Mouse (Mus musculus) spleen, adult 2 months (tissue): ENCODE data around the gene Hdc. TPM values are rescaled to one million over a fixed set of nuclear protein-coding genes. Genes with fewer than 3 reads are reported as not detected.
"Not testable (repeated sequence)": the region's sequence is repeated elsewhere in the genome, so short reads cannot be mapped to it uniquely, and the experiment has no call there.

Source experiments
- DNase-seq, 2 experiments: peaks; one replicate each; pipeline versions ENCODE4 v3.0.0 to v3.0.0-alpha.2; 2012 to 2021; ENCODE audit warnings: low spot score in 2 of 2, low read depth in 1 of 2
- H3K27ac ChIP-seq: fragments of 200-500 bp; 2 replicates; pipeline ENCODE4 v1.5.1; 2012; ENCODE audit warnings: low read length, inconsistent platforms; ENCODE audit not compliant: insufficient read depth
- H3K27me3 ChIP-seq: fragments of 200-500 bp; 2 replicates; pipeline ENCODE4 v1.6.1; 2012; ENCODE audit warnings: mild to moderate bottlenecking, moderate library complexity, low read length, inconsistent platforms; ENCODE audit not compliant: control insufficient read depth, insufficient read depth
- H3K36me3 ChIP-seq: fragments of 200-500 bp; 2 replicates; pipeline ENCODE4 v1.6.1; 2012; ENCODE audit warnings: mild to moderate bottlenecking, low read length, inconsistent platforms; ENCODE audit not compliant: control insufficient read depth, insufficient read depth
- H3K4me1 ChIP-seq: fragments of 200-500 bp; 2 replicates; pipeline ENCODE4 v1.6.1; 2011; ENCODE audit warnings: inconsistent platforms; ENCODE audit not compliant: control insufficient read depth, insufficient read depth, insufficient read length
- H3K4me3 ChIP-seq: fragments of 200-500 bp; 2 replicates; pipeline ENCODE4 v1.5.1; 2011; ENCODE audit warnings: mild to moderate bottlenecking, inconsistent platforms; ENCODE audit not compliant: insufficient read depth, insufficient read length; ENCODE audit errors: extremely low read depth
- CTCF ChIP-seq: fragments of 200-500 bp; IDR thresholded peaks from 2 replicates; pipeline ENCODE4 v1.5.1; 2011; ENCODE audit warnings: mild to moderate bottlenecking, inconsistent platforms; ENCODE audit not compliant: insufficient read depth, insufficient read length, insufficient replicate concordance; ENCODE audit errors: extremely low read depth
- POLR2A ChIP-seq: fragments of 200-500 bp; IDR thresholded peaks from 2 replicates; pipeline ENCODE4 v1.6.1; 2011; ENCODE audit warnings: low read depth, low read length, inconsistent platforms
- WGBS: fragments of 180-500 bp; shearing (Covaris S2); methylation state at CpG from one replicate; pipeline ENCODE4 v1.1.7; 2018; 5-methylcytosine and 5-hydroxymethylcytosine counted together
- polyA plus RNA-seq: library from polyadenylated mRNA; depleted of rRNA; stranded (reverse); fragments of >200 nt; gene quantifications from 2 replicates; pipeline ENCODE4 v1.2.3, GENCODE M21; 2012

Hdc gene
- polyA plus RNA-seq, 1 experiment, result 3.2 TPM

GRCm38 (mm10) chr2:126618470-126619179 is 474 bp downstream of the Hdc start:
- no peak for DNase-seq
- no peaks in the 10 kb centered on the region for H3K36me3 ChIP-seq
- H3K27me3 ChIP-seq, result no peaks in the 10 kb centered on the region
- TF ChIP-seq CTCF, result no peak
- H3K4me3 ChIP-seq, result no peak overlapping the region
- H3K4me1 ChIP-seq, result no peaks in the 10 kb centered on the region
- WGBS, result 46% methylated on average over 8 of the region's 8 CpGs
- H3K27ac ChIP-seq, result no peak overlapping the region

- TF ChIP-seq POLR2A (no peak), CTCF (no peak)
- Histone ChIP-seq H3K4me3 (no peak overlapping the region), H3K27me3 (no peaks in the 10 kb centered on the region), H3K4me1 (no peaks in the 10 kb centered on the region), H3K27ac (no peak overlapping the region), H3K36me3 (no peaks in the 10 kb centered on the region)
- no peak for DNase-seq
- 99% methylated on average over 3 of the region's 3 CpGs for WGBS
Observed at GRCm38 (mm10) chr2:126615355-126615754, 3.7 kb downstream of the Hdc start.

GRCm38 (mm10) chr2:126609600-126609999 is 9.5 kb downstream of the Hdc start:
- H3K4me3 ChIP-seq, DNase-seq, H3K27ac ChIP-seq, H3K36me3 ChIP-seq, H3K4me1 ChIP-seq, H3K27me3 ChIP-seq: not testable (repeated sequence)
- 29% methylated on average over 12 of the region's 12 CpGs for WGBS

GRCm38 (mm10) chr2:126607553-126608203 is 11.4 kb downstream of the Hdc start:
- DNase-seq, result no peak
- TF ChIP-seq POLR2A (no peak), CTCF (no peak)
- Histone ChIP-seq H3K27ac (no peak overlapping the region), H3K27me3 (no peaks in the 10 kb centered on the region), H3K36me3 (no peaks in the 10 kb centered on the region), H3K4me3 (no peak overlapping the region), H3K4me1 (no peaks in the 10 kb centered on the region; the same call in 1 of the 2 replicates)
- 51% methylated on average over 10 of the region's 10 CpGs for WGBS

- H3K27me3 ChIP-seq, result no peaks in the 10 kb centered on the region
- peaks cover 5% of the 10 kb centered on the region; the same call in 1 of the 2 replicates for H3K4me1 ChIP-seq
- H3K4me3 ChIP-seq, result no peak overlapping the region
- DNase-seq, result no peak
- TF ChIP-seq POLR2A (no peak), CTCF (no peak)
- 57% methylated on average over 4 of the region's 4 CpGs for WGBS
- H3K36me3 ChIP-seq, result no peaks in the 10 kb centered on the region
- no peak overlapping the region for H3K27ac ChIP-seq
Observed at GRCm38 (mm10) chr2:126606688-126607062, 12.4 kb downstream of the Hdc start.

GRCm38 (mm10) chr2:126606061-126606687 is 12.9 kb downstream of the Hdc start:
- H3K36me3 ChIP-seq, result no peaks in the 10 kb centered on the region
- H3K4me3 ChIP-seq, result no peak overlapping the region
- peaks cover 7% of the 10 kb centered on the region; the same call in 1 of the 2 replicates for H3K4me1 ChIP-seq
- peak; percentile 11 to 66 for DNase-seq
- H3K27me3 ChIP-seq, result no peaks in the 10 kb centered on the region
- TF ChIP-seq CTCF (no peak), POLR2A (no peak)
- peak overlapping the region; percentile 26; the same call in 1 of the 2 replicates for H3K27ac ChIP-seq
- WGBS, result 36% methylated on average over 15 of the region's 15 CpGs

- peak in 1 of 2 experiments; percentile 57 for DNase-seq
Observed at GRCm38 (mm10) chr2:126601918-126602600, 17.0 kb downstream of the Hdc start.

More at GRCm38 (mm10) chr2:126601918-126602600, 17.0 kb downstream of the Hdc start:
- peaks cover 15% of the 10 kb centered on the region; the same call in 1 of the 2 replicates for H3K4me1 ChIP-seq
- WGBS, result 28% methylated on average over 14 of the region's 14 CpGs
- H3K27ac ChIP-seq, result peak overlapping the region; percentile 51
- H3K36me3 ChIP-seq, result no peaks in the 10 kb centered on the region
- no peak for TF ChIP-seq POLR2A
- no peak for TF ChIP-seq CTCF
- H3K4me3 ChIP-seq, result peak overlapping the region; percentile 48
- H3K27me3 ChIP-seq, result no peaks in the 10 kb centered on the region
